Mouse (Mus musculus): ENCODE results near the gene Il3.

The Il3 gene

GRCm38 (mm10) chr11:54271437-54271949 is 4.4 kb upstream of the Il3 start:
- DNase-seq = no peak

- DNase-seq = no peak
Measured at GRCm38 (mm10) chr11:54269191-54269896, 2.3 kb upstream of the Il3 start.

GRCm38 (mm10) chr11:54264542-54264941 is 2.5 kb downstream of the Il3 start:
- no peak for DNase-seq

GRCm38 (mm10) chr11:54263405-54264031 is 3.6 kb downstream of the Il3 start:
- DNase-seq = no peak

- DNase-seq = peak; percentile 97
Measured at GRCm38 (mm10) chr11:54256624-54257376, 10.3 kb downstream of the Il3 start.

- no peak for DNase-seq
Measured at GRCm38 (mm10) chr11:54254114-54254513, 13.0 kb downstream of the Il3 start.

- no peak for DNase-seq
Measured at GRCm38 (mm10) chr11:54250575-54250974, 16.5 kb downstream of the Il3 start.

- DNase-seq = no peak
Measured at GRCm38 (mm10) chr11:54249748-54250147, 17.3 kb downstream of the Il3 start.

- DNase-seq = no peak
Measured at GRCm38 (mm10) chr11:54248940-54249717, 17.9 kb downstream of the Il3 start, which contains the start of gene Csf2. Gene Csf2 (minus strand): TSS chr11:54249667.

- no peak for DNase-seq
Measured at GRCm38 (mm10) chr11:54247251-54247950, 19.7 kb downstream of the Il3 start.

GRCm38 (mm10) chr11:54244465-54244864 is 22.6 kb downstream of the Il3 start:
- DNase-seq = peak; percentile 93

GRCm38 (mm10) chr11:54242494-54242893 is 24.6 kb downstream of the Il3 start:
- no peak for DNase-seq

- DNase-seq = peak; percentile 98
Measured at GRCm38 (mm10) chr11:54236939-54237338, 30.1 kb downstream of the Il3 start.

GRCm38 (mm10) chr11:54227478-54227877 is 39.6 kb downstream of the Il3 start:
- peak; percentile 93 for DNase-seq

GRCm38 (mm10) chr11:54224475-54224986 is 42.5 kb downstream of the Il3 start:
- peak; percentile 94 for DNase-seq

- peak; percentile 90 for DNase-seq
Measured at GRCm38 (mm10) chr11:54223637-54224474, 43.2 kb downstream of the Il3 start.

GRCm38 (mm10) chr11:54219903-54220740 is 47.0 kb downstream of the Il3 start:
- no peak for DNase-seq

GRCm38 (mm10) chr11:54219191-54219590 is 47.9 kb downstream of the Il3 start:
- no peak for DNase-seq

GRCm38 (mm10) chr11:54217384-54217783 is 49.7 kb downstream of the Il3 start:
- DNase-seq = no peak

- DNase-seq = no peak
Measured at GRCm38 (mm10) chr11:54216091-54216490, 51.0 kb downstream of the Il3 start.

Data from heart, adult 11 months (tissue).